Mouse (Mus musculus) brain, embryonic 14.5 days (tissue): ENCODE results near the gene Zfp790.

ENCODE experiments used
- CTCF ChIP-seq: fragments of 200-500 bp; IDR thresholded peaks from 2 replicates; pipeline ENCODE4 v1.5.1; 2012; ENCODE audit warnings: inconsistent platforms, mild to moderate bottlenecking, moderate library complexity, borderline replicate concordance; ENCODE audit not compliant: insufficient read depth, insufficient read length; ENCODE audit errors: extremely low read depth
- POLR2A ChIP-seq: fragments of 200-500 bp; IDR thresholded peaks from 2 replicates; pipeline ENCODE4 v1.6.1; 2012; ENCODE audit warnings: mild to moderate bottlenecking, inconsistent platforms, borderline replicate concordance; ENCODE audit not compliant: poor library complexity, insufficient read depth, insufficient read length, severe bottlenecking; ENCODE audit errors: extremely low read depth

DNA sequence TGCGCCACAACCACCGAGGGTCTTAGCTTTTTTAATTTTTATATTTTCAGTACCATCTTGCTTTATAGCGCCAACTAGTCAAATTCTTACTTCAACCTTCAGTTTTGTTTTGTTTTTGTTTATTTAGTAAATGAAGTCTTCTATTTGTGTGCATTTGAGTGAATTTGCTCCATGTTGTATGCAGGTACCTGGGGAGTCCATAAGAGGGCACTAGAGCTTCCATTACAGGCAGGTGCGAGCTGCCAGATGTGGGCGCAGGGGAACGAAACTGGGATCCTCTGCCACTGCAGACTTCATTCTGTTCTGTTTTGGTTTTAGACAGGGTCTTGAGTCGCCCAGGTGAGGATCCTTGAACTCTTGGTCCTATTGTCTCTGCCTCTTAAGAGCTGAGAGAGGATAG, 45.7 kb downstream of the Zfp790 start:
- TF ChIP-seq POLR2A (no peak), CTCF (peak; percentile 16; the same call in 1 of the 2 replicates)
